Comparison of ENCODE assay signal across 10 mouse cellular contexts in genomic region chr14:55898947-55899346, GRCm38 (mm10). TPM values are rescaled to one million over a fixed set of nuclear protein-coding genes. Genes with fewer than 3 reads are reported as not detected.
DNase-seq lines count a peak whose midpoint lies in the region; ATAC-seq and TF ChIP-seq lines count a peak whose summit lies in the region.
"Had no signal": no experiment of that assay in that cellular context is flagged by ENCODE, and none has a peak within 500 bp of the region (broad histone marks: within the 10 kb centered on the region; RNA-seq: fewer than 3 reads in every experiment).

No protein-coding gene starts in this region.

- intact Hi-C loops in left cerebral cortex, adult 2 months (cut with DNase I): loop anchor here (1.0 kb wide), 1 partner anchor 12 kb away; no protein-coding TSS in a partner anchor

- H3K4me1 ChIP-seq in CH12.LX (ENCODE audit: control insufficient read depth in 1 of 2, insufficient read depth in 2 of 2): peaks cover 13 to 29% of the 10 kb centered on the region in 2 experiments; a peak in 3 of 4 replicates
- H3K4me1 ChIP-seq in forebrain, embryonic 13.5 days: peaks cover 21% of the 10 kb centered on the region
- peaks cover 12% of the 10 kb centered on the region for H3K4me1 ChIP-seq in limb, embryonic 14.5 days (ENCODE audit: control insufficient read depth, insufficient read depth, low read length)

- in situ Hi-C loops in CH12.LX (cut with MboI; ENCODE audit: low pct_ligation_motif_present, low pct_unique_long_range_greater_than_20kb, low sequenced_read_pairs): no loop called here

- H3K27ac ChIP-seq in CH12.LX (ENCODE audit: insufficient read depth, low read depth): peak overlapping the region; percentile 89; the same call in 1 of the 2 replicates
- no peak overlapping the region for H3K27ac ChIP-seq in forebrain, embryonic 13.5 days
- no peak overlapping the region for H3K27ac ChIP-seq in limb, embryonic 14.5 days (replicated peaks; ENCODE audit: low read depth, low read length)
- no peak overlapping the region for H3K27ac ChIP-seq in left cerebral cortex, adult 2 months

- TF ChIP-seq EP300 in CH12.LX (IDR thresholded peaks at IDR 0.05; ENCODE audit: low read length): no peak

- ATAC-seq in forebrain, embryonic 13.5 days: no peak
- ATAC-seq in limb, embryonic 14.5 days (ENCODE audit: low FRiP score, low read depth): no peak
- ATAC-seq in granulocyte monocyte progenitor cell, adult 5-6 weeks (replicated peaks; ENCODE audit: poor library complexity, severe bottlenecking): no peak

- TF ChIP-seq CTCF in CH12.LX (conservative IDR thresholded peaks at IDR 0.05 in 1 of 2, IDR thresholded peaks at IDR 0.05 in 1 of 2; ENCODE audit: low read depth in 2 of 2, low read length in 2 of 2): no peak
- no peak for TF ChIP-seq CTCF in left cerebral cortex, adult 2 months (IDR thresholded peaks at IDR 0.05)

- H3K79me2 ChIP-seq in CH12.LX (replicated peaks; ENCODE audit: control insufficient read depth, extremely low read depth, insufficient read depth, poor library complexity, severe bottlenecking): no peaks in the 10 kb centered on the region

- no peaks in the 10 kb centered on the region for H3K27me3 ChIP-seq in CH12.LX (replicated peaks)
- H3K27me3 ChIP-seq in forebrain, embryonic 13.5 days: no peaks in the 10 kb centered on the region
- H3K27me3 ChIP-seq in limb, embryonic 14.5 days (ENCODE audit: control insufficient read depth, insufficient read depth, low read length): no peaks in the 10 kb centered on the region

- 86% methylated on average over 7 of the region's 7 CpGs for WGBS in forebrain, embryonic 13.5 days
- WGBS in limb, embryonic 14.5 days: 86% methylated on average over 7 of the region's 7 CpGs

- dilution Hi-C loops in CH12.LX (cut with MboI; ENCODE audit: extremely low pct_ligation_motif_present, extremely low pct_unique_long_range_greater_than_20kb, low sequenced_read_pairs): no loop called here

- peaks cover 42 to 51% of the 10 kb centered on the region in 2 experiments for H3K36me3 ChIP-seq in CH12.LX (replicated peaks in 1 of 2; ENCODE audit: control insufficient read depth in 1 of 2, insufficient read depth in 1 of 2, low read length in 1 of 2)
- H3K36me3 ChIP-seq in forebrain, embryonic 13.5 days (ENCODE audit: poor library complexity, severe bottlenecking): peaks cover 45% of the 10 kb centered on the region
- peaks cover 44% of the 10 kb centered on the region for H3K36me3 ChIP-seq in limb, embryonic 14.5 days (ENCODE audit: control insufficient read depth, insufficient read depth, low read length)

- TF ChIP-seq RAD21 in CH12.LX (IDR thresholded peaks at IDR 0.05; ENCODE audit: low read depth, low read length): no peak

- H3K9ac ChIP-seq in CH12.LX (ENCODE audit: insufficient read depth, low read depth): peak overlapping the region; percentile 92; the same call in 1 of the 2 replicates
- H3K9ac ChIP-seq in forebrain, embryonic 13.5 days: no peak overlapping the region; the same call in 1 of the 2 replicates
- H3K9ac ChIP-seq in limb, embryonic 14.5 days (ENCODE audit: low read depth, low read length, severe bottlenecking): peak overlapping the region; percentile 83

- peak overlapping the region; percentile 67 for H3K4me2 ChIP-seq in CH12.LX (ENCODE audit: insufficient read depth, low read depth, poor library complexity, severe bottlenecking)
- H3K4me2 ChIP-seq in forebrain, embryonic 13.5 days: peak overlapping the region; percentile 81
- H3K4me2 ChIP-seq in limb, embryonic 14.5 days (replicated peaks; ENCODE audit: low read depth, low read length, severe bottlenecking): peak overlapping the region; percentile 91

- H3K9me3 ChIP-seq in CH12.LX (replicated peaks; ENCODE audit: low read length): no peaks in the 10 kb centered on the region
- H3K9me3 ChIP-seq in forebrain, embryonic 13.5 days (replicated peaks): no peaks in the 10 kb centered on the region
- no peaks in the 10 kb centered on the region for H3K9me3 ChIP-seq in limb, embryonic 14.5 days (ENCODE audit: control insufficient read depth, low read length)

- peak; percentile 90 for DNase-seq in heart, adult 11 months
- DNase-seq in heart, adult 9 months (ENCODE audit: low spot score in 2 of 2): no peak
- DNase-seq in CH12.LX (ENCODE audit: extremely low read depth): no peak
- no peak for DNase-seq in limb, embryonic 14.5 days (ENCODE audit: low spot score)
- DNase-seq in right cerebral cortex, postnatal 25 days: no peak
- no peak for DNase-seq in left cerebral cortex, adult 2 months (ENCODE audit: extremely low spot score in 1 of 2, low spot score in 2 of 2)
- DNase-seq: kidney, adult 8-10 months had no signal

- TF ChIP-seq POLR2A in CH12.LX (IDR thresholded peaks at IDR 0.05; ENCODE audit: low read depth, low read length): no peak
- TF ChIP-seq POLR2A in limb, embryonic 14.5 days (IDR thresholded peaks at IDR 0.05; ENCODE audit: borderline replicate concordance, extremely low read depth, insufficient read depth, insufficient read length): no peak

- H3K4me3 ChIP-seq in CH12.LX (replicated peaks in 1 of 3; ENCODE audit: low read depth in 2 of 3, low read length in 2 of 3, poor library complexity in 1 of 3): peak overlapping the region in 2 of 3 experiments; percentile 73
- H3K4me3 ChIP-seq in forebrain, embryonic 13.5 days: no peak overlapping the region; the same call in 1 of the 2 replicates
- peak overlapping the region; percentile 60 for H3K4me3 ChIP-seq in limb, embryonic 14.5 days (replicated peaks; ENCODE audit: low read length)
- no peak overlapping the region; the same call in 1 of the 2 replicates for H3K4me3 ChIP-seq in left cerebral cortex, adult 2 months

TF ChIP-seq in CH12.LX, 34 proteins besides CTCF, POLR2A, EP300 and RAD21 (continues in another document):
- TF ChIP-seq E2F4 (IDR thresholded peaks at IDR 0.05; ENCODE audit: insufficient replicate concordance, low read depth, low read length) (no peak), ETS1 (conservative IDR thresholded peaks at IDR 0.05; ENCODE audit: low read depth, low read length) (no peak), POLR2AphosphoS2 (IDR thresholded peaks at IDR 0.05; ENCODE audit: low read depth, low read length) (peak; percentile 64), MEF2A (IDR thresholded peaks at IDR 0.05; ENCODE audit: borderline replicate concordance, low read depth, low read length) (no peak)

RNA-seq across cellular contexts. Expression of gene Sdr39u1, which starts 1.1 kb away (rescaled TPM):
- total RNA-seq in CH12.LX (2012; rRNA removed) (66.7 and 77.6 TPM in 2 replicates), CH12.LX (2014; rRNA removed) (61.4 and 66.0 TPM in 2 replicates)
- 73.2 and 90.8 TPM in 2 replicates for polyA plus RNA-seq in CH12.LX (2012; ENCODE audit: insufficient read length, low read depth)
- polyA plus RNA-seq in forebrain, embryonic 13.5 days (2015; fragmentation: Nextera tagmentation; extraction: Ambion mirVana): 71.0 and 72.3 TPM in 2 replicates
- polyA plus RNA-seq in limb, embryonic 14.5 days (2012; rRNA removed): 80.2 and 84.4 TPM in 2 replicates
- polyA plus RNA-seq in limb, embryonic 14.5 days (2014; fragmentation: Nextera tagmentation; extraction: Ambion mirVana): 81.0 and 91.6 TPM in 2 replicates
- total RNA-seq in left cerebral cortex, adult 2 months (2021): 10 to 100 TPM; 91.3 to 96.9 TPM
- total RNA-seq in granulocyte monocyte progenitor cell, adult 5-6 weeks (2014; fragmentation: Nextera tagmentation): 13.8 and 15.3 TPM in 2 replicates
- total RNA-seq in granulocyte monocyte progenitor cell, adult 5-6 weeks (2017): 6.5 and 13.5 TPM in 2 replicates

RNA-seq across cellular contexts. Expression of gene Khnyn, which starts 14.2 kb away (rescaled TPM):
- 32.8 and 50.6 TPM in 2 replicates for total RNA-seq in CH12.LX (2012; rRNA removed)
- 31.1 and 35.8 TPM in 2 replicates for total RNA-seq in CH12.LX (2014; rRNA removed)
- polyA plus RNA-seq in CH12.LX (2012; ENCODE audit: insufficient read length, low read depth): 29.8 and 31.8 TPM in 2 replicates
- polyA plus RNA-seq in forebrain, embryonic 13.5 days (2015; fragmentation: Nextera tagmentation; extraction: Ambion mirVana): 9.6 and 10.8 TPM in 2 replicates
- polyA plus RNA-seq in limb, embryonic 14.5 days (2012; rRNA removed): 28.3 and 29.5 TPM in 2 replicates
- 10.2 and 12.2 TPM in 2 replicates for polyA plus RNA-seq in limb, embryonic 14.5 days (2014; fragmentation: Nextera tagmentation; extraction: Ambion mirVana)
- total RNA-seq in left cerebral cortex, adult 2 months (2021): 10 to 100 TPM; 11.9 to 12.0 TPM
- total RNA-seq in granulocyte monocyte progenitor cell, adult 5-6 weeks (2014; fragmentation: Nextera tagmentation): 8.8 and 12.8 TPM in 2 replicates
- 12.4 and 14.7 TPM in 2 replicates for total RNA-seq in granulocyte monocyte progenitor cell, adult 5-6 weeks (2017)

RNA-seq across cellular contexts. Expression of gene Cbln3, which starts 14.8 kb away (rescaled TPM):
- 0.08 and 0.17 TPM in 2 replicates for total RNA-seq in CH12.LX (2012; rRNA removed)
- total RNA-seq in CH12.LX (2014; rRNA removed): 0.14 and 0.26 TPM in 2 replicates
- 0.14 and 0.24 TPM in 2 replicates for polyA plus RNA-seq in CH12.LX (2012; ENCODE audit: insufficient read length, low read depth)
- polyA plus RNA-seq in forebrain, embryonic 13.5 days (2015; fragmentation: Nextera tagmentation; extraction: Ambion mirVana): 0.08 and 0.18 TPM in 2 replicates
- 1.0 and 1.3 TPM in 2 replicates for polyA plus RNA-seq in limb, embryonic 14.5 days (2012; rRNA removed)
- 0.25 and 0.54 TPM in 2 replicates for polyA plus RNA-seq in limb, embryonic 14.5 days (2014; fragmentation: Nextera tagmentation; extraction: Ambion mirVana)
- under 1 TPM; 0.20 to 0.26 TPM for total RNA-seq in left cerebral cortex, adult 2 months (2021)
- total RNA-seq in granulocyte monocyte progenitor cell, adult 5-6 weeks (2014; fragmentation: Nextera tagmentation): not detected in 2 replicates
- total RNA-seq in granulocyte monocyte progenitor cell, adult 5-6 weeks (2017): not detected in 2 replicates
- polyA plus RNA-seq: erythroblast, embryonic 14.5 days had no signal

RNA-seq across cellular contexts. Expression of gene Nynrin, which starts 45.1 kb away (rescaled TPM):
- total RNA-seq in CH12.LX (2012; rRNA removed): under 0.01 and 0.04 TPM in 2 replicates
- not detected in 2 replicates for total RNA-seq in CH12.LX (2014; rRNA removed)
- polyA plus RNA-seq in CH12.LX (2012; ENCODE audit: insufficient read length, low read depth): 0.04 and 0.10 TPM in 2 replicates
- polyA plus RNA-seq in forebrain, embryonic 13.5 days (2015; fragmentation: Nextera tagmentation; extraction: Ambion mirVana): 9.3 and 12.4 TPM in 2 replicates
- polyA plus RNA-seq in limb, embryonic 14.5 days (2012; rRNA removed): 41.0 and 49.5 TPM in 2 replicates
- 20.6 and 23.6 TPM in 2 replicates for polyA plus RNA-seq in limb, embryonic 14.5 days (2014; fragmentation: Nextera tagmentation; extraction: Ambion mirVana)
- 1 to 10 TPM; 6.4 to 8.4 TPM for total RNA-seq in left cerebral cortex, adult 2 months (2021)
- 4.1 and 7.6 TPM in 2 replicates for total RNA-seq in granulocyte monocyte progenitor cell, adult 5-6 weeks (2014; fragmentation: Nextera tagmentation)
- total RNA-seq in granulocyte monocyte progenitor cell, adult 5-6 weeks (2017): 2.4 and 3.3 TPM in 2 replicates

RNA-seq across cellular contexts. Expression of gene Cma1, which starts 45.5 kb away (rescaled TPM):
- total RNA-seq in CH12.LX (2012; rRNA removed) (not detected in 2 replicates), CH12.LX (2014; rRNA removed) (not detected in 2 replicates)
- not detected in 2 replicates for polyA plus RNA-seq in CH12.LX (2012; ENCODE audit: insufficient read length, low read depth)
- polyA plus RNA-seq in forebrain, embryonic 13.5 days (2015; fragmentation: Nextera tagmentation; extraction: Ambion mirVana): not detected in 2 replicates
- 65.4 and 75.4 TPM in 2 replicates for polyA plus RNA-seq in limb, embryonic 14.5 days (2012; rRNA removed)
- 127 and 211 TPM in 2 replicates for polyA plus RNA-seq in limb, embryonic 14.5 days (2014; fragmentation: Nextera tagmentation; extraction: Ambion mirVana)
- total RNA-seq in left cerebral cortex, adult 2 months (2021): not detected
- not detected in 2 replicates for total RNA-seq in granulocyte monocyte progenitor cell, adult 5-6 weeks (2014; fragmentation: Nextera tagmentation)
- 0.15 TPM in 1 of 2 replicates, not detected in the other for total RNA-seq in granulocyte monocyte progenitor cell, adult 5-6 weeks (2017)
- polyA plus RNA-seq: erythroblast, embryonic 14.5 days had no signal

Comparison
In these comparisons a context has a peak if more than half of its experiments do, and no peak if none do; other contexts are left out.
1. H3K4me3 ChIP-seq: peak in CH12.LX (2 of 3) and limb, embryonic 14.5 days (single experiment); none in forebrain, embryonic 13.5 days (single experiment) and left cerebral cortex, adult 2 months (single experiment).
2. Peak in every context shown above with its lines, with median percentiles within 50 percentile points of each other: H3K4me2 ChIP-seq.